Mouse (Mus musculus) forelimb bud, embryonic 11.5 days (tissue): ENCODE results near the gene C87436.

ENCODE experiments used
- DNase-seq: peaks from one replicate; pipeline ENCODE4 v3.0.0-alpha.2; 2012; ENCODE audit warnings: low read depth, low spot score

Gene C87436

GRCm38 (mm10) chr6:86426358-86426757, 11.8 kb upstream of the C87436 start, which contains the start of gene Gm44790:
Gene Gm44790, plus strand, starts transcription at chr6:86426658.
- DNase-seq = no peak

- no peak for DNase-seq
Observed at GRCm38 (mm10) chr6:86431531-86431930, 6.6 kb upstream of the C87436 start.

DNA sequence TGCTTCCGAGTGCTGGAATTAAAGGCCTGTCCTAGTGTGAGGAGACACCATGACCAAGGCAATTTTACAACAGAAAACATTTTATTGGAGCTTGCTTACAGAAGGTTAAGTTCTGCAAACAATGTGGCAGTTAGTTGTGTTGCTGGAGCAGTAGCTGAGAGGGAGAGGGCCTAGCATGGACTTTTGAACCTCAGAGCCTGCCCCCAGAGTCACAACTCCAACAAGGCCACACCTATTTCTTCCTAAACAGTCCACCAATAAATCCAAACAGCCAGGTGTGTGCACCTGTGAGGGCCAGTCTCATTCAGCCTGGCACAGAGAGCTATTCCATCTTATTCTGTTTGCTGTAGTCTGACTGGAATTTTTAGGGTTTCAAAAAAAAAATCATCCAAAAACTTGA, 4.5 kb upstream of the C87436 start:
- no peak for DNase-seq

DNA sequence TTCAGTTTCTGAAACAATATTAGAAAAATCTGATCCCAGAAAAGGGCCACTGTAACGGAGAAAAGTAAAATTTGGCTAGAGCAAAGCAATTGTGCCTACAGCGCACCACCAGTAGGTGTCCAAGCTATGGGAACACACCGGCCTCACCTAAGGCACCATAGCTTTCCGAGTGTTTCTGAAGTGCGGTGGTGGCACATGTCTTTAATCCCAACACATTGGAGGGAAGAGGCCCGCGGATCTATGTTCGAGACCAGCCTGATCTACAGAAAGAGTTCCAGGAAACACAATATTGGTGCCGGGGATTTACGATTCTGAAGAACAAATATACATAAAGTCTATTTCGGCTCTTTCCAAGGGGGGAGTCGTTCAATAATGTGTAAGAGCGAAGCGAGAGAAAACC, 463 bp upstream of the C87436 start:
- peak; percentile 74 for DNase-seq

- DNase-seq = no peak
Observed at GRCm38 (mm10) chr6:86439119-86439496, 934 bp downstream of the C87436 start.

DNA sequence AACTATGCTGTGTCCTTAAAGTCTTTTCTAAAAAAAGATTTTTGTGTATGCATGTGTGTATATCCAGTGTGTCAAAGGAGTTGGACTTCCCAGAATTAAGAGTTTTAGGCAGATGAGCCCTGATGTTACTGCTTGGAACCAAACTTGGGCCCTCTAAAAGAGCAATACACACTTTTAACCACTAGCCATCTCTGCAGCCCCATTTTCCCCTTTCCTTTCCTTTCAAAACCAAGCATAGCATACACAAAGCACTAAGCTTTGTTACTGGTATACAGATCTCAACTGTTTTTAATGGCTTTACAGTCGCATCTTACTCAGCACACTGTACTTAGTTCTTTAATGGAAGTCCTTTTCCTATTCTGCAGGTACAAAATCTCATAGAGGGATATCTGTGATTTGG, 1.4 kb downstream of the C87436 start:
- DNase-seq = no peak

DNA sequence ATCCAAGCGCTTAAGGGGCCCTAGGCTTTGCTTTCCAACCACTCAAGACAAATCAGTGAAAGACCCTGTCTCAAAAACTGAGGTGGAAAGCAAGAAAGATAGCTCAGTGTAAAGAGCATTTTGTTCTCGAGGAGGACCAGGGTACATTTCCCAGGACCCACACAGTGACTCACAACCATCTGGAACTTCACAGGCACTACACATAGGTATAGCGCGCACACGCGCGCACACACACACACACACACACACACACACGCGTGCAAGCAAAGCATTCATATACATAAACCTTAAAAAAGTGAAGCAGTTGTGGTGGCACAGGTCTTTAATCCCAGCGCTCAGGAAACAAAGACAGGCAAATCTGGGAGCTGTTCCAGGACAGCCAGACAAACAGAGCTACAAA, 3.4 kb downstream of the C87436 start:
- no peak for DNase-seq

- DNase-seq = no peak
Observed at GRCm38 (mm10) chr6:86445551-86445950, 7.4 kb downstream of the C87436 start.

DNA sequence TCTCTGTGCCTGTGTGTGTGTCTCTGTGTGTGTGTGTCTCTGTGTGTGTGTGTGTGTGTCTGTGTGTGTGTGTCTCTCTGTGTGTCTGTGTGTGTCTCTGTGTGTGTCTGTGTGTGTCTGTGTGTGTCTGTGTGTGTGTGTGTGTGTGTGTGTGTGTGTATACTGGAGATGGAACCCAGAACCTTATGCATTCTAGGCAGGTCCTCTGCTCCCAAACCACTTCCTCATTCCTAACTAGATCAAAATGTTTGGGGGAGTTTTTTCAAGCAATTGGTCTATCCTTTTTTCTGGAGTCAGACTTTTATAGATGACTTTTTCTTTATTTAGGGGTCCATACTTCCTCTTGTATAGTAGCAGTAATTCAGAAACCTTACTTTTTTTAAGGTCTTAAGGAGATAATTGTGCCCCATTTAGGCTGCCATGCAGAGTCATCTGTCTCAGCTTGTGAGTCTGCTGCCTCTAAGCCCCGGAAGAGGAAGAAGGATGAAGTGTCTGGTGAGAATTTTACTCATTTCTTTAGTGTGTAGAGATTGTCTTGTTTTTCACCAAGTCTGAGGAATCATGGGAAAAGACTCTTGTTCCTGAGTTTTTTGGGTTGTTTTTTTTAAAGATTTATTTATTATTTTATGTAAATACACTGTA, 8.9 kb downstream of the C87436 start:
- DNase-seq = no peak

- DNase-seq = no peak
Observed at GRCm38 (mm10) chr6:86456727-86457126, 18.6 kb downstream of the C87436 start.

GRCm38 (mm10) chr6:86463079-86463478, 24.9 kb downstream of the C87436 start:
- no peak for DNase-seq

GRCm38 (mm10) chr6:86471317-86471716, 33.1 kb downstream of the C87436 start:
- DNase-seq = no peak

- DNase-seq = no peak
Observed at GRCm38 (mm10) chr6:86471760-86472099, 33.6 kb downstream of the C87436 start.

DNA sequence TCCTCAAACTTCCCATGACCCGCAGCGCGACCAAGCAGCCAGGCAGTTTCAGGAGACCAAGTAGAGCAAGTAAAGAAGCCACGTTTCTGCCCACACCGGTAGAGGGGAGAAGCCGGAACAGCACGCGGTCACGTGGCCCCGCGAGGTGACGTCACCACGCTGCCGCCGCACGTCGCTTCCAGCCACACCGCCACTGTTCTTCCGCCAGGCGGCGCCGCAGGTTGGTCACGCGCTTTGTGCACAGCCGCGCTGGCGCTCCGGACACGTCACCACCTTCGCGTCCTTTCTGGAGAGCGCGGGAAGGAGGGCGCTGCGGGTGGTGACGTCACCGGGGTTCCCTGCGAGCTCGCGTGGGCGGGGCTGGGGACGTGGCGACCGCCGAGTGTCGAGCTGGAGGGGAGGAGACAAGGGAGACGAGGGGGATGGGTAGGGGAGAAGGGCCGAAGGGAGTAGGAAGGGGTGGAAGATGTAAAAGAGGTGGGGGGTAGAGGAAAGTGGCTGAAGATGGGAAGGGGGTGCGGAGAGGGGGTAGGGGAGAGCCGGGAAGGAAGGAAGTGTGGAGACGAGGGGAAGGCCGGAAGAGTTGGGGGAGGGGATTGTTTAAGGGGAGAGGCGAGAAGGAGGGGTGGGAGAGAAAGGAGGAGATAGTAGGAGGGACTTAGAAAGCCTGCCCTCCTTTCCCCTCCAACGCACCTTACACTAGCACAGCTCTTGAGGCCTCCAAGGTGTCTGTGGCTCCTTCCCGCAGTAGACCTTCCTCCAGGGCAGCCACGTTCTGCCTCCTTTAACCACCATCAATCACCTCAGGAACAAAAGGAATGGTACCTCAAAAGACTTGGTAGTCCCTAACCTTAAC, 34.2 kb downstream of the C87436 start:
- peak; percentile 99 for DNase-seq

- no peak for DNase-seq
Observed at GRCm38 (mm10) chr6:86473077-86473476, 34.9 kb downstream of the C87436 start.

DNA sequence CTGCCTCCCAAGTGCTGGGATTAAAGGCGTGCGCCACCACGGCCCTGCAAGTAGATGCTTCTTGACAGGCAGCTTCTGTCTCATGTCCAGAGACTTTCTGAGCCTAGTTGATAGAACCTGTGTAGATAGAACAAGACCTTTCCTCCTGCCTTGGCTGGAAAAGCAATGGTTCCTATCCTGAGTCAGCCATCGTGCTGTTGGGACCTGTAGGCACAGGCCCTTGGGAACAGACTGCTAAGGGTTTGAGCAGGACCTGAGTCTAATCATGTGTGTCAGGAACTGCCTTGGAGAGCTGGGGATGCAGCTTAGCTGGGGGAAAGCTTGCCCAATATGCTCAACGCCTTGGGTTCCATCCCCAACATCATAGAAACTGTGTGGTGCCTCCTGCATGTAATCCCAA, 35.9 kb downstream of the C87436 start:
- DNase-seq = no peak

- DNase-seq = no peak
Observed at GRCm38 (mm10) chr6:86474646-86475181, 36.5 kb downstream of the C87436 start.

- no peak for DNase-seq
Observed at GRCm38 (mm10) chr6:86475462-86476167, 37.4 kb downstream of the C87436 start.

- DNase-seq = no peak
Observed at GRCm38 (mm10) chr6:86476931-86477330, 38.8 kb downstream of the C87436 start.

GRCm38 (mm10) chr6:86479311-86479710, 41.1 kb downstream of the C87436 start:
- peak; percentile 37 for DNase-seq

GRCm38 (mm10) chr6:86479816-86480188, 41.6 kb downstream of the C87436 start:
- DNase-seq = no peak

GRCm38 (mm10) chr6:86480189-86480831, 42.1 kb downstream of the C87436 start:
- peak; percentile 63 for DNase-seq
